Mouse (Mus musculus) megakaryocyte, embryonic 14.5 days (primary cell): ENCODE data around the gene Atxn10.

Source experiments
- FLI1 ChIP-seq: IDR thresholded peaks from 2 replicates; pipeline ENCODE4 v1.6.1; 2012; ENCODE audit warnings: low read length, inconsistent platforms, mixed read lengths
- GATA1 ChIP-seq: IDR thresholded peaks from 3 replicates; pipeline ENCODE4 v1.6.1; 2012; ENCODE audit warnings: mixed read lengths, low read length, inconsistent platforms, borderline replicate concordance

GRCm38 (mm10) chr15:85359483-85359882 is 23.4 kb downstream of the Atxn10 start:
- TF ChIP-seq GATA1: no peak
- no peak for TF ChIP-seq FLI1
